Mouse (Mus musculus) neutrophil, adult 83 days (primary cell): ENCODE measurements around the gene Ddo. TPM values are rescaled to one million over a fixed set of nuclear protein-coding genes. Genes with fewer than 3 reads are reported as not detected.

ENCODE experiments used
- total RNA-seq, 2 experiments: library from RNA; stranded (reverse); gene quantifications; one replicate each; pipeline ENCODE4 v1.2.4; 2023

The Ddo gene
- not detected for total RNA-seq

DNA sequence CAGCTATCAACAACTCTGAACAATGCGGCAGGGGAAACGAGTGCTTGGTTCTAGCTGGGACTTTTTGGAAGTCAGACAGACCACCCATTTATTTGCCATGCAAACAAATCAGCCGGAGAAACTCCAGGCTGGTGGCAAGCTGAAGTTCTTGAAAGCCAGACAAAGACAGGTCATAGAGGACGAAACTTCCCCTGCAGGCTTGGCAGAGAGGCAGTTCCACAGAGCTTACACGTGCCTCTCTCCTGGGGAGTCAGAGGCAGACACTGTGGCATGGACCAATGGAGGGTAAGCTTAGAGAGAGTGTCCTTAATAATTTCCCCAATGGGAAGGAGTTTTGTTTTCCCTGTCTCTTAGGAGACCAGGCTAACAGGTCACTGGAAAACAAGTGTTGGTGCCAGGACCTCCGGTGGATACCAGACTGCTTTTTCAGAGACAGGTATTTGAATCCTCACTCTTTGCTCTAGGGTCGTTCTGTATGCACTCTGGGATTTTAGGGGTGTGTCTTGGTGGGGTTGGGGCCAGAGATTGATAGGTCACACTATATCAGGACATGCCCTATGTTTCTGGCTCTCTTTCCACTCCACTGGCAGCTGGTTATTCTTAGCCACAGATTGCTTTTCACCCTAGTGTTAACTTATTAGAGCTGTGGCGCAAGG, at the start of gene Ddo:
Gene Ddo (plus strand): TSS at position 356 of the 656 bp plus-strand sequence.

GRCm38 (mm10) chr10:40683092-40683867, 53.5 kb downstream of the Ddo start, which contains the start of gene Mettl24:
Gene Mettl24, plus strand, starts transcription at chr10:40683282.

Other genes with a start within 250 kb of the Ddo start
- gene Slc22a16, start 59.7 kb upstream of the Ddo start, total RNA-seq, result not detected
- not detected for gene Mettl24, start 53.3 kb downstream of the Ddo start, total RNA-seq